Mouse (Mus musculus) embryonic facial prominence, embryonic 15.5 days (tissue): ENCODE results near the gene Traf4. TPM values are rescaled to one million over a fixed set of nuclear protein-coding genes. Genes with fewer than 3 reads are reported as not detected.

Experiments used
- ATAC-seq: fragments of 200-750 bp; cut with Nextera tagmentation; 2 replicates; pipeline ENCODE4 v1.8.0; 2017; ENCODE audit warnings: low read depth, moderate TSS enrichment; ENCODE audit not compliant: insufficient number of reproducible peaks, low FRiP score, low TSS enrichment
- H3K27ac ChIP-seq: fragments of 300-500 bp; sonication (generic); replicated peaks from 2 replicates; pipeline ENCODE4 v1.5.1; 2015; ENCODE audit warnings: mild to moderate bottlenecking, inconsistent platforms
- H3K27me3 ChIP-seq: fragments of 300-500 bp; sonication (generic); 2 replicates; pipeline ENCODE4 v1.6.1; 2015; ENCODE audit warnings: inconsistent platforms
- H3K36me3 ChIP-seq: fragments of 300-500 bp; sonication (generic); 2 replicates; pipeline ENCODE4 v1.6.1; 2015; ENCODE audit warnings: mild to moderate bottlenecking, inconsistent platforms
- H3K4me1 ChIP-seq: fragments of 300-500 bp; sonication (generic); 2 replicates; pipeline ENCODE4 v1.6.1; 2015; ENCODE audit warnings: inconsistent platforms
- H3K4me2 ChIP-seq: fragments of 300-500 bp; sonication (generic); replicated peaks from 2 replicates; pipeline ENCODE4 v1.6.1; 2015; ENCODE audit warnings: mild to moderate bottlenecking, inconsistent platforms
- H3K4me3 ChIP-seq: fragments of 300-500 bp; sonication (generic); replicated peaks from 2 replicates; pipeline ENCODE4 v1.5.1; 2015; ENCODE audit warnings: mild to moderate bottlenecking, inconsistent platforms
- H3K9ac ChIP-seq: fragments of 300-500 bp; sonication (generic); 2 replicates; pipeline ENCODE4 v1.6.1; 2015; ENCODE audit warnings: inconsistent platforms
- H3K9me3 ChIP-seq: fragments of 300-500 bp; sonication (generic); replicated peaks from 2 replicates; pipeline ENCODE4 v1.6.1; 2016; ENCODE audit warnings: inconsistent platforms
- WGBS: fragments of 180-500 bp; shearing (Covaris S2); methylation state at CpG from one replicate; pipeline ENCODE4 v1.1.7; 2015; 5-methylcytosine and 5-hydroxymethylcytosine counted together
- polyA plus RNA-seq: library from polyadenylated mRNA; unstranded; fragments of >200 nt; fragmentation: Nextera tagmentation; extraction: Ambion mirVana; gene quantifications from 2 replicates; pipeline ENCODE4 v1.2.1, GENCODE M21; 2015

Gene Traf4
- polyA plus RNA-seq, 1 experiment from 2014 or later, result 89.3 TPM

DNA sequence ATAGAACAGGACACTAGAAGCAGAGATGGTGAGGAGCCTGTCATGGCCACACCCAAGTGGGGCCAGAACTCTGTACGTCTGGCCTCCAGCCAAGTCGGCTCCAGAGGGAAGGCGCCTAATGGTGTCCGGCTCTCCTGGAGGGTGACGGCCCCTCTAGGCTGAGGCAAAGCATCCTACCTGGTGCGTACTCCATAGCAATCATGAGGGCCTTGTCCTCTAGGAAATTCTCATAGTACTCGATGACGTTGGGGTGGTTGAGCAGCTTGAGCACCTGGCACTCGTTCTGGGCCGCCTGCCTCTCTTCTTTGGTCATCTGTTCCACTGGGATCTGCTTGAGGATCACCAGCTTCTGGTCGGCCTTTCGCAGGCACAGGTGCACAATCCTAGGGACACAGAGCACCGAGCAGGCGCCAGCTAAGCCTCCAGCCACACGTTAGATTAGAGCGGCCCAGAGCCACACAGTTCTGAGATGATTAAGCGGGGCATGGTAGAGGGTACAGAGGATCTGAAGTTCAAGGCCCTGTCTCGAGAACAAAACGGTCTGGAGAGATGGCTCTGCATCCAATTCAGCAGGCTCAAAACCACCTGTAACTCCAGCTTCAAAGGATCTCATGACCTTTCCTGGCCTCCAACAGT is 7.5 kb upstream of the Traf4 start:
- Histone ChIP-seq H3K4me1 (peaks cover 18% of the 10 kb centered on the region), H3K9ac (no peak overlapping the region; the same call in 1 of the 2 replicates), H3K4me2 (no peak overlapping the region), H3K4me3 (no peak overlapping the region), H3K27me3 (no peaks in the 10 kb centered on the region), H3K27ac (no peak overlapping the region), H3K9me3 (no peaks in the 10 kb centered on the region), H3K36me3 (no peaks in the 10 kb centered on the region)
- no peak for ATAC-seq
- 76% methylated on average over 19 of the region's 19 CpGs for WGBS

DNA sequence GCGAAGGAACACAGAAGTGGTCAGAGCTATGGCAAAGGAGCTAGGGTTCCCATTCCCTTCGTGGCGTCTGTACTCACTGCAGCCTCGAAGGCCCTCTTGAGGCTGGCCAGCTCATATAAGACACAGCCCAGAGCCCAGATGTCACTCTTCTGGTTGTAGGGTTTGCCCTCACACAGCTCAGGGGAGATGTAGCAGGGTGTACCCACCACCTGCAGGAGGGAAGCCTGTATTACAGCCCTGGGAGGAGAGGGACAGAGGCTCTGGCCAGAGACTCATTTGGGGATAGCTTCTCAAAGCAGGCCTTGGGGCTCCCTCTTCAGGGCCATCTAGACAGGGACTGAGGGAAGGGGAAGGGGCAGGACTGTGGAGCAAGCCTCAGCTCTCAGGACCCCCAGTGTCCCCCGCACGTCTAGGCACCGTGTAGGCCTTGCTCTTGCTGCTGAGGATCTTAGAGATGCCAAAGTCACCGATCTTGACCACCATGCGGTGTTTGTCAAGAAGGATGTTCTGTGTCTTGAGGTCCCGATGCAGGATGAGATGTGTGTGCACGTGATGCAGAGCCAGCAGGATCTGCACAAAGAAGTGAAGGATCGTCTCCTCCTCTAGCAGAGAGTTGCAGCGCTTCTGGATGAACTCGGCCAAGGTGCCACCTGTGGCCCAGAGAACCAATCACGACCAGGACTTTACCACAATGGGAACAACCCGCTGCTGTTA is 6.8 kb upstream of the Traf4 start:
- ATAC-seq, result no peak
- Histone ChIP-seq H3K9me3 (no peaks in the 10 kb centered on the region), H3K36me3 (0 out of 2 replicates have a peak, but pooled peaks cover 3% of the 10 kb centered on the region), H3K4me3 (no peak overlapping the region), H3K9ac (no peak overlapping the region; the same call in 1 of the 2 replicates), H3K27ac (no peak overlapping the region), H3K4me2 (no peak overlapping the region), H3K27me3 (no peaks in the 10 kb centered on the region), H3K4me1 (peaks cover 13% of the 10 kb centered on the region)
- 81% methylated on average over 16 of the region's 16 CpGs for WGBS

DNA sequence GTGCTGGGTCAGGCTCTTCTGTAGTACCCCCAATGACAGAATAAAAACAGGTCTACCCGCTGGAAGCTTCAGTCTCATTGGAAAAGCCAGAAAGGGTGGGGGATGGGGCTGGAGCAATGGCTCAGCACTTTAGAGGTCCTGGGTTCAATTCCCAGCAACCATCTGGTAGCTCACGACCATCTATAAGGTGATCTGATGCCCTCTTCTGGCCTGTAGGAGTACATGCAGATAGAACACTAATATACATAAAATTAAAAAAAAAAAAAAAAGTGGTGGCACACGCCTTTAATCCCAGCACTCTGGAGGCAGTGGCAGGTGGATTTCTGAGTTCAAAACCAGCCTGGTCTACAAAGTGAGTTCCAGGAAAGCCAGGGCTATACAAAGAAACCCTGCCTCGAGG is 5.9 kb upstream of the Traf4 start:
- Histone ChIP-seq H3K4me2 (no peak overlapping the region), H3K9me3 (no peaks in the 10 kb centered on the region), H3K36me3 (0 out of 2 replicates have a peak, but pooled peaks cover 3% of the 10 kb centered on the region), H3K27me3 (no peaks in the 10 kb centered on the region), H3K9ac (no peak overlapping the region), H3K4me1 (peaks cover 13% of the 10 kb centered on the region), H3K4me3 (no peak overlapping the region), H3K27ac (no peak overlapping the region)
- WGBS, result 62% methylated on average over 4 of the region's 4 CpGs
- no peak for ATAC-seq

DNA sequence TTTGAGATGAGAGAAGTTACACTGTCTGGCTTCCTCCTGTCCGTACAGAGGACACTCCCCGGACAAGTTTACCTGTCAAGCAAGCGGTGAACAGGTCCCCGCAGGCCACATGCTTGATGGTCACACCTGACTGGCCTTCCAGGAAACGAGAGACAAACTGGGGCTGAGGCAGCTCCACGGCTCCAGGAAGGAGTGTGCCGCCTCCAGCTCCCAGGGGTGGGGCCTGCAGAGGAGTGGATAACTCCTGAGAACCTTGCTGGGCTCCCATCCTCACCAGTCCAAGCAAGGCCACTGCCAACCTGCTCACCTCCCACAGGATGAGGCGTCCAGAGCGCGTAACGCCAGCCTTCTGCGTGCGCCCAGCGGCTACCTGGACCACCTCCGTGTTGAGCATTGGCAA is 4.9 kb upstream of the Traf4 start:
- Histone ChIP-seq H3K36me3 (0 out of 2 replicates have a peak, but pooled peaks cover 3% of the 10 kb centered on the region), H3K9me3 (no peaks in the 10 kb centered on the region), H3K4me2 (no peak overlapping the region), H3K27ac (no peak overlapping the region), H3K4me3 (no peak overlapping the region), H3K9ac (no peak overlapping the region), H3K27me3 (no peaks in the 10 kb centered on the region), H3K4me1 (peaks cover 18% of the 10 kb centered on the region)
- no peak for ATAC-seq
- 88% methylated on average over 15 of the region's 15 CpGs for WGBS

DNA sequence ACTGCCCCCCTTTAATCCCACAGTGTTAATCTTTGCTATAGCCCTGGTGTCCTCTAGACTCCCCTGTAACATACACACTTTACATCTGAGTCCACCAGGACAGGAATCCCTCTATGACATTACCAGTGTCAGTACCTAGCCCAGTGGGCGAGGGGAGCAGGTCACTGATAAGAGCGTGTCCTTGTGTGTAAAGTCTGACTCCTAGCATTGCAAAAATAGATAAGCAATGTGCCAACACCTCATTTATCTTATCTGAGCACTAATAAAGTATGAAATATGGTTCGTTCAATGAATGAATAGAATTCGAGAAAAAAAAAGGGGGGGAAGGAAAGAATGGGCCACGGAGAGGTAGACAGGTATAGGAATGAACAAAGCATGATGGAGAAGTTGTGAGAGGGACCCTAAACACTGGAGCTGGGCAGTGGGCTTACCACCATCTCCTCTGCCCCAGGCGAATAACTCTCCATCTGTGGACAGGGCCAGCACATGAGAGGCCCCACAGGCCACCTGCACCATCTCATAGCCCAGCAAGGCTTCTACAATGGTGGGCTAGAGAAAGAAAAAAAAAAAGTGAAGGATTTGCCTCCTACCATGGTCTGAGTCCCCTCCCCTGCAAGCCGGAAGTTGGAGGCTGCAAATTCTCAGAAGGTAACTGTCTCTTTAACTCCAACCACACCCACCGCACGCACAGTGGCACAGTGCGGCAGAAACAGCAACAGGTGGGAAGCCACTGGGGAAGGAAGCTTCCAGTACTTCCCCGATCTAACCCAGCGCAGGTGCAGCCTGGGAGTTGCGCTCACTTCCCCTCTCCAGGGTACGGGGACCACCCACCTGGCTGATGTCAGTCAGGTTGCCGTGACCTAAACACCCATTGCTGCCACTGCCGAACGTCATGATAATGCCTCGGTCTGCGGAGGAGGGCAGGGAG is 3.4 kb upstream of the Traf4 start:
- no peak for ATAC-seq
- Histone ChIP-seq H3K9ac (no peak overlapping the region), H3K4me1 (peaks cover 19% of the 10 kb centered on the region), H3K9me3 (no peaks in the 10 kb centered on the region), H3K27ac (no peak overlapping the region), H3K4me3 (no peak overlapping the region), H3K4me2 (no peak overlapping the region), H3K27me3 (no peaks in the 10 kb centered on the region), H3K36me3 (0 out of 2 replicates have a peak, but pooled peaks cover 3% of the 10 kb centered on the region)
- WGBS, result 50% methylated on average over 19 of the region's 19 CpGs

DNA sequence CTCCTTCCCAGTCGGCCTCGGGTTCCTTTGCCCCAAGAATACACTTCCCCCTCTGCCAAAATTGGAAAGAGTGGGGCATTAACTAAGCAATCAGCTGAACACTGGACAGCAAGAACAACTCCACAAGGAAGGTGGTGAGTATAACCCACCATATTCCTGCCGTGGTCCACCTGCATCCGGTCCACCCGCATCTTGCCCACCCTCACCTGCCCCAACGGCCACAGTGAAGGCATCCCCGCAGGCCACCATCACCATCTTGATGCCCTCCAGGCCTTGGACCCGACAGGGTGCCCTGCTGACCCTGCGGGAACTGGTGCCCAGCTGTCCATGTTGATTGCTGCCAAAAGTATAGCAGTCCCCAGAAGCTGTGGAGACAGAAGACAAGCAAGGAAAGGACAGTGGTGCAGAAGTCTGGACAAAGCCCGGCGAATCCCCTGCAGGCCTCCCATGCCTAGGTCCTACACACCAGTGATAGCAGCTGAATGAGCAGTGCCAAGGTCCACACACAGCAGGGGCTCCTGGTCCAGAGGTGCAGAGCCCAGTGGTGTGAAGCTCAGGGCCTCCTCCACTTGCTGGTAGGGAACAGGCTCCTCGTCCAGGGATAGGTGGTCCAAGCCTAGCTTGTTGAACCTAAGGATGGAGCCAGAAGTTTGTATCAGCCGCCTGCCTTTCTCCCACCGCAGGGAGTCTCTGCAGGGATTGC is 2.0 kb upstream of the Traf4 start:
- H3K9me3 ChIP-seq, result no peaks in the 10 kb centered on the region
- no peaks in the 10 kb centered on the region for H3K27me3 ChIP-seq
- no peak overlapping the region for H3K4me3 ChIP-seq
- WGBS, result 86% methylated on average over 14 of the region's 14 CpGs
- H3K27ac ChIP-seq, result no peak overlapping the region
- H3K4me1 ChIP-seq, result peaks cover 33% of the 10 kb centered on the region
- no peak overlapping the region for H3K9ac ChIP-seq
- no peak for ATAC-seq
- H3K4me2 ChIP-seq, result no peak overlapping the region
- 0 out of 2 replicates have a peak, but pooled peaks cover 3% of the 10 kb centered on the region for H3K36me3 ChIP-seq

DNA sequence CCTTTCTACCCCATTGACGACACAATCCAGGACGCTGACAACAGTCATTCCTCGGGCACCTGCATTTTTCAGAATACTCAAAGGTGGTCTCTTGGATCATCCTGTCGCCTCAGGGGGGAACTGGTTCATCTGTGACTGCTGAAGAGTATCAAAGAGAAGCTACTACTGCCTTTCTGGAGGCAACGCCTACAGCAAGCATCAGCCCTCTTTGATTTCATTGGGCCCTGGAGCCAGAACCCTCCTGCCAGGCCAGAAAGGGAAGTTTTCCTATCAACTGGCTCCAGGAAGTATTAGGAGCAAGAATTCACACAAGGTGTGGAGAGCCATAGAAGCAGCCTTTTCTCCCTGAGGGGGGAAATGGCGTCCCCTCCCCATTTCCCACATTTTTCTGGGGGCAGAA is 1.3 kb upstream of the Traf4 start:
- no peak for ATAC-seq
- Histone ChIP-seq H3K27ac (0 out of 2 replicates have a peak overlapping the region, but pooled peaks have one; percentile 96), H3K4me1 (peaks cover 41% of the 10 kb centered on the region), H3K4me2 (no peak overlapping the region), H3K4me3 (no peak overlapping the region), H3K9ac (no peak overlapping the region), H3K27me3 (no peaks in the 10 kb centered on the region), H3K9me3 (no peaks in the 10 kb centered on the region), H3K36me3 (0 out of 2 replicates have a peak, but pooled peaks cover 9% of the 10 kb centered on the region)
- WGBS, result 52% methylated on average over 6 of the region's 6 CpGs

DNA sequence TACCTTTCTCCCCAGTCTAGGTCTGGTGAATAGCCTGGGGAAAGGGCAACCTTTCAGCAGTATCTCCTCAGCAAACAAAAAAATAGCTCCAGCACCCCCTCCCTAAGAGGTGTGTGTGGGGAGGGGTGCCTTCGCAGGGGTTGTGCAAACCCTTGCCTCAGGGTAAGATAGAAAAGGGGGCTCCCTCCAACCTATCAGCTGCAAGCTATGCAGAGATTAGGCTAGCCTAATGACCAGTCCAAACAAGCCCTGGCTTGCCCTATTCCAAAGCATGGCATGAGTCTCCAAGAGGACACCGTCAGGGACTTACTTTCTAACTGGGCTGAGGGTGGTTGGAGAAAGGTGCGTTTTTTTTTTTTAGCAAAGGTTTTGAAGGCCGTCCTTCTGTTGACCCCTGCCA is 772 bp upstream of the Traf4 start:
- H3K36me3 ChIP-seq, result peaks cover 13% of the 10 kb centered on the region
- peaks cover 45% of the 10 kb centered on the region for H3K4me1 ChIP-seq
- peak overlapping the region; percentile 89 for H3K4me2 ChIP-seq
- no peak for ATAC-seq
- 35% methylated on average over 4 of the region's 4 CpGs for WGBS
- H3K9ac ChIP-seq, result 0 out of 2 replicates have a peak overlapping the region, but pooled peaks have one; percentile 99
- no peaks in the 10 kb centered on the region for H3K27me3 ChIP-seq
- peak overlapping the region; percentile 96 for H3K27ac ChIP-seq
- H3K4me3 ChIP-seq, result peak overlapping the region; percentile 94
- H3K9me3 ChIP-seq, result no peaks in the 10 kb centered on the region

DNA sequence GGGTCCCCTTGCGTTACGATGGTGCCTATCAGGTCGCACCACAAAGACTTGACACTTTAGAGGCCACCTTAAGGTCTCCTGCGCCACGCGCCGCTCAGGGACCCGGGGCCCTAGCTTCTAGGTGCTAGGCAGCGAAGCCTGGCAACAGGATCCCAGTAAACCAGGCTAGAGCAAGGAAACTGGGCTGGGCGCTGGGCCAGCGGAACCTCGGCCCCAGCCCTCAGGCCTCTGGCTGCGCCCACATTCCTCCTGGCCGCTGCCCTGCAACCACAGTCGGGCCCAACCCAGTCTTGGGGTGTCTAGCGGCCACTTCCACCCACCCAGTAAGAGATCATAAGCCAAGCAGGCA is 346 bp upstream of the Traf4 start:
- H3K27me3 ChIP-seq, result no peaks in the 10 kb centered on the region
- peak overlapping the region; percentile 94 for H3K4me3 ChIP-seq
- ATAC-seq, result peak; percentile 26
- peaks cover 49% of the 10 kb centered on the region for H3K4me1 ChIP-seq
- WGBS, result 3% methylated on average over 16 of the region's 16 CpGs
- H3K36me3 ChIP-seq, result peaks cover 17% of the 10 kb centered on the region
- no peaks in the 10 kb centered on the region for H3K9me3 ChIP-seq
- peak overlapping the region; percentile 96 for H3K27ac ChIP-seq
- peak overlapping the region; percentile 99; the same call in 1 of the 2 replicates for H3K9ac ChIP-seq
- peak overlapping the region; percentile 89 for H3K4me2 ChIP-seq

DNA sequence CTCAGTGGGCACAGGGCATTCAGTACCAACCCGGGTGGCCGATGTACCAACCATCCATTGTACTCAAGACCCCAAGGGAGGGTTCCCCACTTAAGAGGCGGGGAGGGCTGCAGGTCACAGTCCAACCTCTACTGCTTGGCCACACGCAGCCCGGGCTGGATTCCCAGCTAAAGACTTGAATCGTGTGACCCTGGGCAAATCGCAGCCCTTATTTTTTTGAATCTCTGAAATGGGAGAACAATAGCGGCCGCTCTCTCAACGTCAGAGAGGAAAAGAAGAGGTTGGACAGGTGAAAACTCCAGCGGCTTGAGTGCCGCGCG is 825 bp downstream of the Traf4 start:
- Histone ChIP-seq H3K9me3 (no peaks in the 10 kb centered on the region), H3K36me3 (peaks cover 29% of the 10 kb centered on the region), H3K4me1 (peaks cover 59% of the 10 kb centered on the region), H3K9ac (peak overlapping the region; percentile 99), H3K27ac (peak overlapping the region; percentile 96), H3K4me3 (peak overlapping the region; percentile 94), H3K4me2 (peak overlapping the region; percentile 89), H3K27me3 (no peaks in the 10 kb centered on the region)
- 0% methylated on average over 14 of the region's 14 CpGs for WGBS
- ATAC-seq, result no peak
